Mouse (Mus musculus) activated CD4-positive, CD25-positive, alpha-beta regulatory T cell (primary cell): Measurements from ENCODE around the gene Abca5. TPM values are rescaled to one million over a fixed set of nuclear protein-coding genes. Genes with fewer than 3 reads are reported as not detected.

ENCODE experiments used
- polyA plus RNA-seq, 2 experiments: library from polyadenylated mRNA; unstranded; fragments of 100-300 nt; shearing (Covaris generic); gene quantifications; one replicate each; pipeline ENCODE4 v1.2.1; 2017

The Abca5 gene
- under 1 TPM; 0.30 to 0.75 TPM for polyA plus RNA-seq

GRCm38 (mm10) chr11:110337289-110338245, at the start of gene Abca5:
Gene Abca5 (minus strand): TSS chr11:110337716.

GRCm38 (mm10) chr11:110251534-110251933, 86.0 kb downstream of the Abca5 start, which contains the start of gene Abca6:
Gene Abca6 (minus strand): TSS chr11:110251776.

Other genes starting within 250 kb of the Abca5 start
- gene Abca8a, start 241.7 kb downstream of the Abca5 start, polyA plus RNA-seq = under 1 TPM in 1 of 2 experiments, not detected in 1; 0.27 TPM
- under 1 TPM in 1 of 2 experiments, not detected in 1; 0.06 TPM for gene Abca9, start 169.5 kb downstream of the Abca5 start, polyA plus RNA-seq
- gene Abca6, start 85.9 kb downstream of the Abca5 start, polyA plus RNA-seq = not detected
- gene Map2k6, start 61.4 kb upstream of the Abca5 start, polyA plus RNA-seq = 10 to 100 TPM in 1 of 2 experiments, 1 to 10 TPM in 1; 9.7 to 11.2 TPM